Mouse (Mus musculus): ENCODE measurements at regions not wholly inside any gene's neighbourhood (a gene's known extent, or its start where the extent isn't known, plus 50 kb on each side); places are given as distances from the start of the nearest gene placed in this dataset.

DNA sequence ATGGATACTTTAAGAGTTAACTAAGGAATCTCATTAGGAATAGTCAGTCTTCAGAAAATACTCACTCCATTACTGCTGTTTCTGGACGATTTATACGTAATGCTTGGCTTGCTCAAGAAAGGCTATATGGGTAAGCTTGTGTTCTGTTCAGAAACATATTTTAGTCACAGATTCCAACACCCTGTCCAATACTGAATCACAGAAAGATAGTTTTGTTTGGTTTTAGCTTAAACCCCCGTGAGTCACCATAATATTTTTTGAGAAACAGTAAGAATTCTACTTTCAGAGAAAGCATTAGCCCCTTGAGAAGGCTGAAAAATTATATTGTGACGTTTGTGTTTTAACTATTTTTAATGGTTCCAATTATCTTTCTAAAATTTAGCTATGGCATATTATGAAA is 1037.3 kb downstream of the Slc22a22 start:
- ATAC-seq (replicated peaks; ENCODE audit: insufficient number of reproducible peaks, low FRiP score, low TSS enrichment, poor library complexity, severe bottlenecking), result no peak

- ATAC-seq (replicated peaks; ENCODE audit: insufficient number of reproducible peaks, low FRiP score, low TSS enrichment, poor library complexity, severe bottlenecking), result no peak
Observed at GRCm38 (mm10) chr15:56438370-56438769, 1039.1 kb downstream of the Slc22a22 start.

DNA sequence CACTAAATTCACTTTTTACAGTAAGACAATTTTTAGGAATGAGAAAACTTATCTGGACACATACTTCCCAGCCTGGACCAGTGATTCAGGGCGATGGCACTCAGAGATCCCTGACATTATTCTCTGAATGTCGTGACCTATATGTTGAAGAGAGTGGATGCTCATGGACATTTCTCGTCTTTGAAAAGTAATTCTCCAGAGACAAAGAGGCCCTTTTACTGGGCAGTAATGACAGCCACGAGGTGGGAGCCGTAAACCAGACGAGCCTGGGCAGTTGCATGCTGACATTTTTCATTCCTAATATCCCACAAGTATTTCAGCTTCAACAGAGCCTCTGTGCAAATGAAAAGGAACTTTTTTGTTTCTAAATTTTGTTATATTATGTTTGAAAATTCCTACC is 1041.3 kb downstream of the Slc22a22 start:
- no peak for ATAC-seq (replicated peaks; ENCODE audit: insufficient number of reproducible peaks, low FRiP score, low TSS enrichment, poor library complexity, severe bottlenecking)

- ATAC-seq (replicated peaks; ENCODE audit: insufficient number of reproducible peaks, low FRiP score, low TSS enrichment, poor library complexity, severe bottlenecking), result no peak
Observed at GRCm38 (mm10) chr15:56425986-56426385, 1051.4 kb downstream of the Slc22a22 start.

- no peak for ATAC-seq (replicated peaks; ENCODE audit: insufficient number of reproducible peaks, low FRiP score, low TSS enrichment, poor library complexity, severe bottlenecking)
Observed at GRCm38 (mm10) chr15:56420681-56421080, 1056.7 kb downstream of the Slc22a22 start.

- ATAC-seq (replicated peaks; ENCODE audit: insufficient number of reproducible peaks, low FRiP score, low TSS enrichment, poor library complexity, severe bottlenecking), result no peak
Observed at GRCm38 (mm10) chr15:56391982-56392381, 1085.4 kb downstream of the Slc22a22 start.

DNA sequence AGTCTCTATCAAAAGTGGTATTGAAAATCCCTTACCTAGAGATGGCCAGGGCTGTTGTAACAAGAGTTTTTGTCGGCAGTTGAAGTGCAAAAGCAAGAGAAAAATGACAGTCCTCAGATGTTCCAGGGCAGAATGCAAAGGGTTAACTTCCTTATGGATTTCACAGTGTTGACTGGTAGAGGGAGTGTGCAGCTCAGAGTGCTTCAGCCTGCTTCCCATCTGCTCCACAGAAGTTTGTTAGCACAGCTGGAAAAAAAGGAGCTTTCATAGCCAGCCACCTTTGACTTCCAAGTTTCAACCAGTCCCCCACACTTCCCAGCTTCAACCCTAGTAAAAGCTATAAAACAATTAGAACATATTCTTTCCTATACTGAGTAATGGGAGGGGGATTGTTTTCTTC is 1098.9 kb downstream of the Slc22a22 start:
- ATAC-seq (replicated peaks; ENCODE audit: insufficient number of reproducible peaks, low FRiP score, low TSS enrichment, poor library complexity, severe bottlenecking), result no peak

- no peak for ATAC-seq (replicated peaks; ENCODE audit: insufficient number of reproducible peaks, low FRiP score, low TSS enrichment, poor library complexity, severe bottlenecking)
Observed at GRCm38 (mm10) chr15:56350903-56351302, 1126.5 kb downstream of the Slc22a22 start.

- no peak for ATAC-seq (replicated peaks; ENCODE audit: insufficient number of reproducible peaks, low FRiP score, low TSS enrichment, poor library complexity, severe bottlenecking)
Observed at GRCm38 (mm10) chr15:56346111-56346510, 1131.3 kb downstream of the Slc22a22 start.

- ATAC-seq (replicated peaks; ENCODE audit: insufficient number of reproducible peaks, low FRiP score, low TSS enrichment, poor library complexity, severe bottlenecking), result no peak
Observed at GRCm38 (mm10) chr15:56344973-56345372, 1132.5 kb downstream of the Slc22a22 start.

DNA sequence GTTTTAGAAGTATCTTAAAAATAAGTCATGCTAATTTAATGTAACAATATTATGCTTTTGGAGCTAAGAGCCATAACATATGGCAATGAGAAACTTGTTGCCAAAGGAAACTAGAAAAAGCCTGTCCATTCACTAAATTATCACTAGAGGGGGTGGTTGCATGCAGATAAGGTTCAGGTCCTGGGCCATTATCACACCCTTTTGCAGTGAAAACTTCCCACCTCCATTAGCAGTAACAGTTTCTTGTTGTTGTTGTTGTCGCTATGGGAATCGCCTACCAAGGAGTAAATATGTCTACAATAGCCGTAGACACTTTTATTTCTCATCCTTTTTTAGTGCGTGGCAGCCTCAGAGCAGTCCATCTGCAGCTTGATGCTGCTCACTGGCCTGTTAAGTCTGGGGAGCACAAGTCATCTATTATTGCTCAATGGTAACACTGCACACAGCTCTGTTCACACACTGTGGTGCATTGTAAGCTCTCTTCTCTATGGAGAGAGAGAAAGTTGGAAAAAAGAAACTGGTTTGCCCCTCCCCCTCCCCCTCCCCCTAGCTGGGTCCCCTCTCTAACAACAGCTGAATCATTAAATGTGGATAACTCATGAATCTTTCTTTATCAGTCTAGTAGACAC is 1133.0 kb downstream of the Slc22a22 start:
- no peak for ATAC-seq (replicated peaks; ENCODE audit: insufficient number of reproducible peaks, low FRiP score, low TSS enrichment, poor library complexity, severe bottlenecking)

GRCm38 (mm10) chr15:56337879-56338278 is 1139.5 kb downstream of the Slc22a22 start:
- ATAC-seq (replicated peaks; ENCODE audit: insufficient number of reproducible peaks, low FRiP score, low TSS enrichment, poor library complexity, severe bottlenecking), result no peak

- ATAC-seq (replicated peaks; ENCODE audit: insufficient number of reproducible peaks, low FRiP score, low TSS enrichment, poor library complexity, severe bottlenecking), result no peak
Observed at GRCm38 (mm10) chr15:56336449-56336848, 1141.0 kb downstream of the Slc22a22 start.

- ATAC-seq (replicated peaks; ENCODE audit: insufficient number of reproducible peaks, low FRiP score, low TSS enrichment, poor library complexity, severe bottlenecking), result no peak
Observed at GRCm38 (mm10) chr15:56335011-56335410, 1142.4 kb downstream of the Slc22a22 start.

- ATAC-seq (replicated peaks; ENCODE audit: insufficient number of reproducible peaks, low FRiP score, low TSS enrichment, poor library complexity, severe bottlenecking), result no peak
Observed at GRCm38 (mm10) chr15:56320501-56320900, 1156.9 kb downstream of the Slc22a22 start.

GRCm38 (mm10) chr15:56294910-56295438 is 1182.5 kb downstream of the Slc22a22 start:
- no peak for ATAC-seq (replicated peaks; ENCODE audit: insufficient number of reproducible peaks, low FRiP score, low TSS enrichment, poor library complexity, severe bottlenecking)

DNA sequence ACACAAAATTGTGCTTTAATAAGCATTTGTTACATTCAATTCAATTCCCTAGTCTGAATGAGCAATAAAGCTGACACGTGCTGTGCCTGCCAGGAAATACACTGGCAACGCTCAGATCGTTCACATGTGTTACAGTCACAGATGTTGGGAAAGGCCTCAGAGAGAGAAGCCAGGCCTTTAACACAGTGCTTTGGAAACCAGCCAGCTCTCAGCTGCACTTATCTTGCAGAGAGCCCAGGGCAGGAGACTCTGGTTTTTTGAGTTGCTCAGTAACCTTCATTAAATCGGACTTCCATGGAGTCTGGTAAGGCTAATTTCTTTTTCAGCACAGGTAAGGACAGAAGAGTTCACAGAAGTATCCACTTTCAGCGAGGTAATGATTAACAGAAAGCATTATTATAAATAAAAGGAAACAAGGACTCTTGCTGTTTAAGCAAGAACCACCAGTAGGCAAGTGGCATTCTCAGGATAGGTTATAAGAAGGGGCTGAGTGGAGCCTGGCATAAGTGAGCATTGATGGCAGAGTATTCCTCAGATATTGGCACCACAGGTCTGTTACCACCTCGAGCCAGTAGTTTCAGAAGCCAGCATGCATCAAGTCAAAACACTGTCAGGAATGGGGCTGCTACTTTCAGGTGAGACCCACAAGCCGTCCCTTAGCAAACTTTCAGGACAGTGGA is 1198.7 kb downstream of the Slc22a22 start:
- no peak for ATAC-seq (replicated peaks; ENCODE audit: insufficient number of reproducible peaks, low FRiP score, low TSS enrichment, poor library complexity, severe bottlenecking)

- no peak for ATAC-seq (replicated peaks; ENCODE audit: insufficient number of reproducible peaks, low FRiP score, low TSS enrichment, poor library complexity, severe bottlenecking)
Observed at GRCm38 (mm10) chr15:56278006-56278405, 1199.4 kb downstream of the Slc22a22 start.

DNA sequence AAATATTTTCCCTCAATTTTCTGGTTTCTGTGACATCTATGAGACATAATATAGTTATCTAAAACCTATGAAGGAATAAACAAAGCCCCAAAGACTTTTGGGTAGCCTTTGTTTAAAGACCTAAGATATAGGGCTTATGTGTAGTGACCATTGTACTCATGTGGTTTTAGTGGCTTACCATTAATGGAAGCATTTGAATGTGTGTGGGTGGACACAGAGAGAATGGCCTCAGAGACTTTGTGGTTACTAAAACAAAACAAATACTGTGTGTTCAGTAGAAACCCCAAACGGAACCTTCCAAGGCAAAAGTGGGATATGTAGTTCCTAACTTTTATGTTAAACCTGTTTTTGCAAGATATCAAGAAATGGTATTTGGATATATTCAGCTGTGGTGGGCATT is 1228.7 kb downstream of the Slc22a22 start:
- no peak for ATAC-seq (replicated peaks; ENCODE audit: insufficient number of reproducible peaks, low FRiP score, low TSS enrichment, poor library complexity, severe bottlenecking)

- ATAC-seq (replicated peaks; ENCODE audit: insufficient number of reproducible peaks, low FRiP score, low TSS enrichment, poor library complexity, severe bottlenecking), result no peak
Observed at GRCm38 (mm10) chr15:56244004-56244735, 1233.3 kb downstream of the Slc22a22 start.
